Mouse (Mus musculus) heart, adult 9 months (tissue): ENCODE measurements around the gene 4933411K16Rik.
A peak's percentile ranks its signal among the peaks of the same experiment; 100 is the strongest.
"Not testable (repeated sequence)": the region's sequence is repeated elsewhere in the genome, so short reads cannot be mapped to it uniquely, and the experiment has no call there.

Experiments
- DNase-seq, 2 experiments: peaks; one replicate each; pipeline ENCODE4 v3.0.0; 2022; ENCODE audit warnings: low spot score in 2 of 2

The 4933411K16Rik gene

GRCm38 (mm10) chr19:42079006-42079405 lies 27.0 kb downstream of the 4933411K16Rik start:
- DNase-seq: no peak

- DNase-seq: no peak
These were observed 27.9 kb downstream of the 4933411K16Rik start for GRCm38 (mm10) chr19:42079950-42080349.

GRCm38 (mm10) chr19:42080469-42080868 lies 28.4 kb downstream of the 4933411K16Rik start:
- no peak for DNase-seq

DNA sequence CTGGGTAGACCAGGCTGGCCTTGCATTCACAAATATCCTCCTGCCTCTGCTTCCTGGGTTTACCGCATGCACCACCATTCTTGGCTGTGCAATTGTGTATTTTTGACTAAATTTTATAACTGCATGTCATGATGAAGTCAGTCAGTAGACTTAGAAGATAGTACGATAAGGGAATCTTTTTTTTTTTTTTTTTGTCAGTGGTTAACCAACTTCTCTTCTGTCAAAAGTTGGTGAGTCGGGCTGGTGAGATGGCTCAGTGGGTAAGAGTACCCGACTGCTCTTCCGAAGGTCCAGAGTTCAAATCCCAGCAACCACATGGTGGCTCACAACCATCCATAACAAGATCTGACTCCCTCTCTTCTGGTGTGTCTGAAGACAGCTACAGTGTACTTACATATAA lies 29.6 kb downstream of the 4933411K16Rik start:
- DNase-seq: not testable (repeated sequence)

DNA sequence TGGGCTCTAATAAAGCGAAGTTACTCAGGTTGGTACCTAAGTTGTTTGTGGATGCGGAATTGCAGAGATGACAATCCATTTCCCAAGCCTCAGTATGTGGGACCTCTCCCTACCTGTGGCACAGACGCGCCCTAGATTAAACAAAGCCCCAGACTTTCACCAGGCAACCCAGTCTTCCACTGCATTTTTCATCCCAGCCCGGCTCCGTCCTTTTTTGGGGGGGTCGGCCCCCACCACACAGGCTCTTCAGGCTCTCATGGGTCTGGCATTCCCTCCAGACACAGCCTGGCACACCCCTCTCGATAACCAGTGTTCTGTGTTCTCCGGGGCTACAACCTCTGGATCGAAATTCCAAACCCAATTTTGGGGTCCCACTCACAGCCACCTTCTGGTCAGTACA lies 33.6 kb downstream of the 4933411K16Rik start:
- DNase-seq: no peak

DNA sequence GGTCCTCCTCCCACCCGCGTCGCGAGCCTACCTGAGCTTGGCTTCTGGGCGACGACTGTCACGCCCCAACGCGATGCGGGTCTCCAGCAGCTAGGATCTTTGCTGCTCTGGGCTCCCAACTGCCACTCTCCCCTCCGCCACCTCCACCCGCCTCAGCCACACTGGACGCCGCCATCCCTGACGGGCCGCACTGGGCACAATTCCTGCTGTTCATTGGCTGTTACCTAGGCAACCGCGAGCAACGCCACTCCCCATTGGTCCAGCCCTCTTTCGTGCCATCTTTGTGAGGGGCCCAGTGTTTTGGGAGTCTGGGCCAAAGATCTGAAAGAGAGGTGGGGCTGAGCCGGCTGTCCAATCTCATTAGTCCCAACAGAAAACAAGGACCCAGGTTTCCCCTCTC lies 34.1 kb downstream of the 4933411K16Rik start, which contains the start of gene Morn4:
Gene Morn4, minus strand, starts transcription at position 192 of the 400 bp plus-strand sequence.
- peak; percentile 55 to 58 for DNase-seq

- peak; percentile 72 to 73 for DNase-seq
These were observed 37.2 kb downstream of the 4933411K16Rik start for GRCm38 (mm10) chr19:42089103-42089747.

- DNase-seq: peak; percentile 100
These were observed 37.9 kb downstream of the 4933411K16Rik start, which contains the start of gene Pi4k2a for GRCm38 (mm10) chr19:42089748-42090595. TSS of gene Pi4k2a (plus strand) at chr19:42090470.

DNA sequence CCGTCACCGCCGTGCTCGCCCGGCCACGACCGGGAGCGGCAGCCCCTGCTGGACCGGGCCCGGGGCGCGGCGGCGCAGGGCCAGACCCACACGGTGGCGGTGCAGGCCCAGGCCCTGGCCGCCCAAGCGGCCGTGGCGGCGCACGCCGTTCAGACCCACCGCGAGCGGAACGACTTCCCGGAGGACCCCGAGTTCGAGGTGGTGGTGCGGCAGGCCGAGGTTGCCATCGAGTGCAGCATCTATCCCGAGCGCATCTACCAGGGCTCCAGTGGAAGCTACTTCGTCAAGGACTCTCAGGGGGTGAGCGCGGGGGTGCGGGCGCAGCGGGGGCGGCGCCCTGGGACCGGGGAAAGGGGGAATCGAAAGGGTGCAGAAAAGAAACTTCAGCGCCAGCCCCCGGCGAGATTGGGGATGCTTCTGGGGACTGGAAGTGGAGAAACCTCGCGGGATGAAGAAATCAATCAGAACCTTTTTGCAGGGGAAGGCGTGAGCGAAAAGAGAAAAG lies 38.6 kb downstream of the 4933411K16Rik start:
- DNase-seq: no peak

- DNase-seq: no peak
These were observed 47.4 kb downstream of the 4933411K16Rik start for GRCm38 (mm10) chr19:42099406-42099805.
